In the genomic region with DNA sequence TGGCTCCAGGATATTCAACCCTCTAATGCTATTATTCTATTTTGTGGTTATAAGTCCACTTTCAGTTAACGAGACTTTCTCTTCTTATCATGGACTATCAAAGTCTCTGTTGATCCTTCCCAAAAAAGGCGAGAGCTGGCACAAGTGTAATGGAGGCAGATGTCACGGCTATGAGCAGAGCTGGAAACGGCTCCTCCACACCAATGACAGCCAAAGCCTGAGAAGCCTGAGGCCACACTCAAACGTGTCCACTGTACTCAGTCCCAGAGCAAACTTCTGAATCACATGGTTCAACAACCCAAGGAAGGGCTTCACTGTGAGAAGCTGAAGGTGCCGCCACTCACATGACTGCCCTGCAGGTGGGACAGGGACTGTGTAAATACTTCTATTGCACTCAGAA, we compare ENCODE assay signal across 17 mouse cellular contexts.
"Had no signal": no experiment of that assay in that cellular context is flagged by ENCODE, and none has a peak within 500 bp of the region (broad histone marks: within the 10 kb centered on the region; RNA-seq: fewer than 3 reads in every experiment).

No protein-coding gene starts in this region.

- H3K27ac ChIP-seq: lung, embryonic 15.5 days; macrophage; midbrain, embryonic 13.5 days; midbrain, embryonic 15.5 days; neural tube, embryonic 12.5 days; stomach, embryonic 15.5 days; stomach, postnatal 0 days had no signal

- H3K4me2 ChIP-seq: lung, embryonic 15.5 days; midbrain, embryonic 11.5 days; midbrain, embryonic 13.5 days; midbrain, embryonic 15.5 days; neural tube, embryonic 12.5 days; stomach, embryonic 15.5 days had no signal

- DNase-seq: lung, adult 2 months; lung, postnatal 14 days; lung, postnatal 36 days; right cerebral cortex, postnatal 14 days; thymus, adult 2 months; thymus, postnatal 25 days; thymus, postnatal 4 days had no signal

- H3K4me3 ChIP-seq: lung, embryonic 15.5 days; megakaryocyte, embryonic 14.5 days; midbrain, embryonic 13.5 days; midbrain, embryonic 15.5 days; neural tube, embryonic 12.5 days; stomach, embryonic 15.5 days had no signal

- H3K4me1 ChIP-seq: lung, embryonic 15.5 days; midbrain, embryonic 13.5 days; midbrain, embryonic 15.5 days; neural tube, embryonic 12.5 days; stomach, embryonic 15.5 days had no signal

- H3K27me3 ChIP-seq: lung, embryonic 15.5 days; megakaryocyte, embryonic 14.5 days; midbrain, embryonic 13.5 days; midbrain, embryonic 15.5 days; neural tube, embryonic 12.5 days; stomach, embryonic 15.5 days had no signal

- H3K36me3 ChIP-seq: midbrain, embryonic 15.5 days had no signal

- H3K9me3 ChIP-seq: lung, embryonic 15.5 days; midbrain, embryonic 13.5 days; midbrain, embryonic 15.5 days; neural tube, embryonic 12.5 days; stomach, embryonic 15.5 days had no signal

- ATAC-seq: lung, postnatal 0 days; midbrain, embryonic 13.5 days; midbrain, embryonic 15.5 days had no signal

- H3K9ac ChIP-seq: lung, embryonic 15.5 days; midbrain, embryonic 13.5 days; midbrain, embryonic 15.5 days; neural tube, embryonic 12.5 days; stomach, embryonic 15.5 days had no signal
